ENCODE assay signal across 11 mouse cellular contexts in genomic region chr12:8764221-8764930, GRCm38 (mm10). TPM values are rescaled to one million over a fixed set of nuclear protein-coding genes. Genes with fewer than 3 reads are reported as not detected.
DNase-seq lines count a peak whose midpoint lies in the region; ATAC-seq and TF ChIP-seq lines count a peak whose summit lies in the region.
"Had no signal": no experiment of that assay in that cellular context is flagged by ENCODE, and none has a peak within 500 bp of the region (broad histone marks: within the 10 kb centered on the region; RNA-seq: fewer than 3 reads in every experiment).

No protein-coding gene starts in this region.

- TF ChIP-seq CTCF in liver, adult 2 months (IDR thresholded peaks at IDR 0.05; ENCODE audit: low read depth, low read length), result peak; percentile 10; the same call in 1 of the 2 replicates

- no peak overlapping the region for H3K4me2 ChIP-seq in heart, embryonic 12.5 days
- H3K4me2 ChIP-seq: heart, embryonic 13.5 days had no signal

- ATAC-seq in heart, embryonic 12.5 days (ENCODE audit: insufficient number of reproducible peaks, low FRiP score), result no peak
- ATAC-seq: hindbrain, embryonic 16.5 days had no signal

- H3K9me3 ChIP-seq in heart, embryonic 10.5 days, result no peaks in the 10 kb centered on the region
- H3K9me3 ChIP-seq in heart, embryonic 12.5 days (replicated peaks), result no peaks in the 10 kb centered on the region

- H3K9ac ChIP-seq in heart, embryonic 12.5 days, result no peak overlapping the region
- H3K9ac ChIP-seq in liver, adult 2 months (ENCODE audit: low read depth, low read length), result no peak overlapping the region
- H3K9ac ChIP-seq: heart, embryonic 13.5 days had no signal

- peak; percentile 66 for DNase-seq in heart, embryonic 10.5 days (ENCODE audit: low spot score)
- DNase-seq in liver, adult 2 months (ENCODE audit: extremely low read depth, low read depth, low spot score), result peak; percentile 97
- DNase-seq in liver (no peak), NIH3T3 (ENCODE audit: low read depth) (peak; percentile 40)
- DNase-seq in kidney, postnatal 36 days, result peak; percentile 46 to 59
- no peak for DNase-seq in gastrocnemius, adult 18-20 months (ENCODE audit: low spot score)
- no peak for DNase-seq in retina, embryonic 14.5 days (ENCODE audit: low spot score)
- DNase-seq: adrenal gland, adult 8-10 months had no signal

- no peaks in the 10 kb centered on the region for H3K79me2 ChIP-seq in liver, adult 2 months (ENCODE audit: control insufficient read depth, insufficient read depth, low read length)

- no peaks in the 10 kb centered on the region for H3K4me1 ChIP-seq in heart, embryonic 10.5 days
- peaks cover under 1% of the 10 kb centered on the region; the same call in 1 of the 2 replicates for H3K4me1 ChIP-seq in heart, embryonic 12.5 days (replicated peaks)
- H3K4me1 ChIP-seq in liver, adult 2 months (ENCODE audit: control insufficient read depth, insufficient read depth, low read length), result 0 out of 2 replicates have a peak, but pooled peaks cover 2% of the 10 kb centered on the region
- H3K4me1 ChIP-seq: heart, embryonic 13.5 days had no signal

- TF ChIP-seq POLR2A in liver, adult 2 months (IDR thresholded peaks at IDR 0.05; ENCODE audit: extremely low read depth, insufficient read depth, low read length), result no peak

- H3K36me3 ChIP-seq in heart, embryonic 10.5 days, result no peaks in the 10 kb centered on the region
- no peaks in the 10 kb centered on the region for H3K36me3 ChIP-seq in heart, embryonic 12.5 days
- no peaks in the 10 kb centered on the region for H3K36me3 ChIP-seq in liver, adult 2 months (ENCODE audit: control insufficient read depth, insufficient read depth, low read length)
- H3K36me3 ChIP-seq: heart, embryonic 13.5 days had no signal

- WGBS in heart, embryonic 10.5 days, result 73% methylated on average over 15 of the region's 15 CpGs
- whole genome bisulfite sequencing in heart, embryonic 12.5 days, result 70% methylated on average over 15 of the region's 15 CpGs
- WGBS in liver, adult 2 months, result 45% methylated on average over 15 of the region's 15 CpGs

- no peak overlapping the region for H3K4me3 ChIP-seq in heart, embryonic 10.5 days
- no peak overlapping the region for H3K4me3 ChIP-seq in heart, embryonic 12.5 days
- no peak overlapping the region for H3K4me3 ChIP-seq in liver, adult 2 months (ENCODE audit: insufficient read depth, low read depth, low read length)
- H3K4me3 ChIP-seq: heart, embryonic 13.5 days had no signal

- no peak overlapping the region for H3K27ac ChIP-seq in heart, embryonic 10.5 days
- H3K27ac ChIP-seq in heart, embryonic 12.5 days (ENCODE audit: poor library complexity, severe bottlenecking), result no peak overlapping the region
- H3K27ac ChIP-seq in liver, adult 2 months (replicated peaks; ENCODE audit: insufficient read depth, low read depth, low read length), result no peak overlapping the region
- H3K27ac ChIP-seq: heart, embryonic 13.5 days had no signal

- H3K27me3 ChIP-seq in heart, embryonic 10.5 days (ENCODE audit: insufficient read depth, poor library complexity, severe bottlenecking), result no peaks in the 10 kb centered on the region; the same call in 1 of the 2 replicates
- no peaks in the 10 kb centered on the region for H3K27me3 ChIP-seq in heart, embryonic 12.5 days (replicated peaks)
- H3K27me3 ChIP-seq in liver, adult 2 months (ENCODE audit: control insufficient read depth, insufficient read depth, low read length), result no peaks in the 10 kb centered on the region
- H3K27me3 ChIP-seq: heart, embryonic 13.5 days had no signal

RNA-seq across cellular contexts. Expression of gene Sdc1, which starts 6.7 kb away (rescaled TPM):
- polyA plus RNA-seq in heart, embryonic 10.5 days (2016; fragmentation: Nextera tagmentation; extraction: Ambion mirVana), result 44.5 and 75.8 TPM in 2 replicates
- polyA plus RNA-seq in heart, embryonic 12.5 days (2016; fragmentation: Nextera tagmentation; extraction: Ambion mirVana), result 46.0 and 46.4 TPM in 2 replicates
- 164 and 316 TPM in 2 replicates for total RNA-seq in liver, adult 2 months (2014; rRNA removed)
- 321 and 421 TPM in 2 replicates for polyA plus RNA-seq in liver, adult 2 months (2012; rRNA removed)
- 1 to 10 TPM; 2.2 to 3.1 TPM for total RNA-seq in gastrocnemius, adult 18-20 months (2021)

Comparison
In these comparisons a context has a peak if more than half of its experiments do, and no peak if none do; other contexts are left out.
1. DNase-seq: peak in heart, embryonic 10.5 days (single experiment), liver, adult 2 months (single experiment), NIH3T3 (single experiment) and kidney, postnatal 36 days (2 of 2); none in liver (single experiment), gastrocnemius, adult 18-20 months (single experiment) and retina, embryonic 14.5 days (single experiment).